Comparison of ENCODE assay signal across 32 mouse cellular contexts in the genomic region with DNA sequence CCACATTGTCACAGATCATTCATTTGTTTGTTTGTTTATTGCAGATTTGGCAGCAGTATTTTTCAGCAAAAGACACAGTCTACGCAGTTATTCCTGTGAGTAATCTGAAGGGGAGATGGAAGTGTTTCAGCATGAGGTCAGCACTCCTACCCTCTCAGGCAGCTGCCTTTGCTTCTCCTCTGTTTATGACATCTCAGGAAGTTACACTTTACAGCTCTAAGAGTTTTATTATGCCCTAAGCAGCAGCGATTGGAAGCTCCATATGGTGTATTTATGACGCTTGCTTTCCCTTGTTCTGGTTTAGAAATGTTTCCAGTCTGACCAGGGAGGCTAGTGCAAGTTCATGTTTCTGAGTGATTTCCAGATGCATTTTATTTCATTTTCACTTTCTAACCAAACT. TPM values are rescaled to one million over a fixed set of nuclear protein-coding genes. Genes with fewer than 3 reads are reported as not detected.
DNase-seq lines count a peak whose midpoint lies in the region; ATAC-seq and TF ChIP-seq lines count a peak whose summit lies in the region.
"Had no signal": no experiment of that assay in that cellular context is flagged by ENCODE, and none has a peak within 500 bp of the region (broad histone marks: within the 10 kb centered on the region; RNA-seq: fewer than 3 reads in every experiment).

No protein-coding gene starts in this region.

- WGBS in lung, embryonic 15.5 days = 50% methylated on average over 3 of the region's 3 CpGs
- 70% methylated on average over 3 of the region's 3 CpGs for WGBS in lung, adult 2 months
- WGBS in intestine, postnatal 0 days = 25% methylated on average over 3 of the region's 3 CpGs
- 98% methylated on average over 3 of the region's 3 CpGs for WGBS in midbrain, embryonic 16.5 days

- no peak for TF ChIP-seq POLR2A in lung, adult 2 months (IDR thresholded peaks at IDR 0.05; ENCODE audit: borderline replicate concordance, extremely low read depth, low read depth, low read length)

- H3K27me3 ChIP-seq in lung, embryonic 15.5 days = no peaks in the 10 kb centered on the region
- no peaks in the 10 kb centered on the region for H3K27me3 ChIP-seq in intestine, postnatal 0 days (replicated peaks; ENCODE audit: control insufficient read depth, insufficient read depth, low read length)
- no peaks in the 10 kb centered on the region for H3K27me3 ChIP-seq in midbrain, embryonic 16.5 days (ENCODE audit: control insufficient read depth, insufficient read depth, low read depth, low read length)
- H3K27me3 ChIP-seq: CH12.LX; embryonic facial prominence, embryonic 13.5 days; heart, embryonic 13.5 days; kidney, embryonic 15.5 days; liver, embryonic 15.5 days; midbrain, embryonic 15.5 days had no signal

- no peak overlapping the region for H3K4me2 ChIP-seq in lung, embryonic 15.5 days
- no peak overlapping the region for H3K4me2 ChIP-seq in intestine, postnatal 0 days (replicated peaks; ENCODE audit: low read depth)
- no peak overlapping the region for H3K4me2 ChIP-seq in midbrain, embryonic 16.5 days (ENCODE audit: low read length)
- H3K4me2 ChIP-seq: embryonic facial prominence, embryonic 13.5 days; heart, embryonic 13.5 days; kidney, embryonic 15.5 days; liver, embryonic 15.5 days; midbrain, embryonic 15.5 days had no signal

- H3K27ac ChIP-seq in lung, embryonic 15.5 days = 0 out of 2 replicates have a peak overlapping the region, but pooled peaks have one; percentile 0
- peak overlapping the region; percentile 5; the same call in 1 of the 2 replicates for H3K27ac ChIP-seq in intestine, postnatal 0 days (ENCODE audit: low read depth, low read length)
- H3K27ac ChIP-seq in midbrain, embryonic 16.5 days (ENCODE audit: low read length) = no peak overlapping the region
- H3K27ac ChIP-seq: embryonic facial prominence, embryonic 13.5 days; heart, embryonic 13.5 days; kidney, embryonic 15.5 days; liver, embryonic 15.5 days; midbrain, embryonic 15.5 days had no signal

- H3K9ac ChIP-seq in lung, embryonic 15.5 days = no peak overlapping the region
- H3K9ac ChIP-seq in intestine, postnatal 0 days (ENCODE audit: low read depth, low read length) = no peak overlapping the region
- no peak overlapping the region for H3K9ac ChIP-seq in midbrain, embryonic 16.5 days (ENCODE audit: low read depth, low read length)
- H3K9ac ChIP-seq: embryonic facial prominence, embryonic 13.5 days; heart, embryonic 13.5 days; kidney, embryonic 15.5 days; liver, embryonic 15.5 days; midbrain, embryonic 15.5 days had no signal

- intact Hi-C loops in heart, postnatal 14 days (cut with DNase I) = no loop called here

- ATAC-seq in lung, embryonic 15.5 days (ENCODE audit: borderline replicate concordance, extremely low read depth, low FRiP score, low TSS enrichment) = peak; percentile 75; the same call in 1 of the 2 replicates
- ATAC-seq in intestine, postnatal 0 days = peak; percentile 94
- no peak for ATAC-seq in midbrain, embryonic 16.5 days
- ATAC-seq: forebrain, embryonic 16.5 days; hindbrain, embryonic 16.5 days; midbrain, embryonic 15.5 days had no signal

- H3K4me3 ChIP-seq in lung, embryonic 15.5 days = no peak overlapping the region
- H3K4me3 ChIP-seq in lung, adult 2 months (replicated peaks; ENCODE audit: extremely low read depth, low read depth, low read length) = no peak overlapping the region
- H3K4me3 ChIP-seq in intestine, postnatal 0 days (ENCODE audit: low read depth, low read length) = no peak overlapping the region
- H3K4me3 ChIP-seq in midbrain, embryonic 16.5 days (ENCODE audit: low read depth, low read length) = no peak overlapping the region
- H3K4me3 ChIP-seq: embryonic facial prominence, embryonic 13.5 days; heart, embryonic 13.5 days; kidney, embryonic 15.5 days; liver, embryonic 15.5 days; midbrain, embryonic 15.5 days had no signal

- TF ChIP-seq CTCF in lung, adult 2 months (IDR thresholded peaks at IDR 0.05; ENCODE audit: insufficient read depth, low read length) = no peak
- TF ChIP-seq CTCF in intestine, postnatal 0 days (IDR thresholded peaks at IDR 0.05; ENCODE audit: low read depth) = no peak

- no peaks in the 10 kb centered on the region for H3K4me1 ChIP-seq in lung, embryonic 15.5 days
- H3K4me1 ChIP-seq in lung, adult 2 months (ENCODE audit: control insufficient read depth, insufficient read depth, low read length) = no peaks in the 10 kb centered on the region
- H3K4me1 ChIP-seq in intestine, postnatal 0 days (replicated peaks; ENCODE audit: control insufficient read depth, insufficient read depth, low read length) = no peaks in the 10 kb centered on the region
- no peaks in the 10 kb centered on the region for H3K4me1 ChIP-seq in midbrain, embryonic 16.5 days (ENCODE audit: control insufficient read depth, insufficient read depth, low read length)
- H3K4me1 ChIP-seq: embryonic facial prominence, embryonic 13.5 days; heart, embryonic 13.5 days; kidney, embryonic 15.5 days; liver, embryonic 15.5 days; midbrain, embryonic 15.5 days had no signal

- peaks cover 42% of the 10 kb centered on the region for H3K36me3 ChIP-seq in lung, embryonic 15.5 days
- H3K36me3 ChIP-seq in intestine, postnatal 0 days (ENCODE audit: control insufficient read depth, insufficient read depth) = peaks cover 53% of the 10 kb centered on the region
- peaks cover 34% of the 10 kb centered on the region for H3K36me3 ChIP-seq in midbrain, embryonic 16.5 days (ENCODE audit: control insufficient read depth, insufficient read depth, low read length)

- no peaks in the 10 kb centered on the region for H3K9me3 ChIP-seq in lung, embryonic 15.5 days
- no peaks in the 10 kb centered on the region for H3K9me3 ChIP-seq in intestine, postnatal 0 days (ENCODE audit: control insufficient read depth)
- no peaks in the 10 kb centered on the region for H3K9me3 ChIP-seq in midbrain, embryonic 16.5 days (replicated peaks; ENCODE audit: control insufficient read depth, low read length, poor library complexity, severe bottlenecking)
- H3K9me3 ChIP-seq: embryonic facial prominence, embryonic 13.5 days; heart, embryonic 13.5 days; kidney, embryonic 15.5 days; liver, embryonic 15.5 days; midbrain, embryonic 15.5 days had no signal

- peak; percentile 68 for DNase-seq in heart, adult 11 months
- DNase-seq in heart, postnatal 14 days = no peak
- DNase-seq in lung, adult 2 months = no peak
- DNase-seq in brain, adult 2 months (ENCODE audit: low read depth, low spot score) = peak; percentile 3
- DNase-seq in left cerebral cortex, adult 9 months (ENCODE audit: low spot score in 2 of 2) = no peak
- DNase-seq: adrenal gland, postnatal 10 days; cerebellum, adult 11-12 months; cerebellum, postnatal 10 days; heart, postnatal 10 days; kidney, adult 11 months; kidney, postnatal 36 days; layer of hippocampus, postnatal 36 days; liver; lung, postnatal 4 days; right cerebral cortex, postnatal 25 days; spleen, adult 18-20 months; thymus, postnatal 25 days had no signal

RNA-seq across cellular contexts. Expression of gene Atpaf1, which starts 10.7 kb away (rescaled TPM):
- total RNA-seq in heart, postnatal 14 days (2021) = 10 to 100 TPM; 60.6 to 63.0 TPM
- polyA plus RNA-seq in lung, embryonic 15.5 days (2015; fragmentation: Nextera tagmentation; extraction: Ambion mirVana) = 50.7 and 52.0 TPM in 2 replicates
- 19.6 and 32.7 TPM in 2 replicates for polyA plus RNA-seq in lung, adult 2 months (2012; rRNA removed)
- 40.8 and 43.2 TPM in 2 replicates for polyA plus RNA-seq in intestine, postnatal 0 days (2015; fragmentation: Nextera tagmentation; extraction: Ambion mirVana)
- polyA plus RNA-seq in midbrain, embryonic 16.5 days (2015; fragmentation: Nextera tagmentation; extraction: Ambion mirVana) = 37.1 and 38.6 TPM in 2 replicates

RNA-seq across cellular contexts. Expression of gene Tex38, which starts 14.5 kb away (rescaled TPM):
- total RNA-seq in heart, postnatal 14 days (2021) = under 1 TPM in 1 of 2 experiments, not detected in 1; 0.39 TPM
- polyA plus RNA-seq in lung, embryonic 15.5 days (2015; fragmentation: Nextera tagmentation; extraction: Ambion mirVana) = 0.20 and 0.32 TPM in 2 replicates
- polyA plus RNA-seq in lung, adult 2 months (2012; rRNA removed) = 0.31 and 0.37 TPM in 2 replicates
- polyA plus RNA-seq in intestine, postnatal 0 days (2015; fragmentation: Nextera tagmentation; extraction: Ambion mirVana) = 0.33 and 0.44 TPM in 2 replicates
- polyA plus RNA-seq in midbrain, embryonic 16.5 days (2015; fragmentation: Nextera tagmentation; extraction: Ambion mirVana) = 0.46 and 0.72 TPM in 2 replicates
- total RNA-seq: ES-E14; layer of hippocampus, postnatal 36 days; left cerebral cortex, postnatal 10 days had no signal
- polyA plus RNA-seq: C2C12; liver, embryonic 15.5 days; neural tube, embryonic 11.5 days had no signal

RNA-seq across cellular contexts. Expression of gene Mob3c, which starts 32.5 kb away (rescaled TPM):
- total RNA-seq in heart, postnatal 14 days (2021) = 1 to 10 TPM; 6.4 to 7.1 TPM
- 11.7 and 13.5 TPM in 2 replicates for polyA plus RNA-seq in lung, embryonic 15.5 days (2015; fragmentation: Nextera tagmentation; extraction: Ambion mirVana)
- 27.9 and 45.4 TPM in 2 replicates for polyA plus RNA-seq in lung, adult 2 months (2012; rRNA removed)
- 11.8 and 13.6 TPM in 2 replicates for polyA plus RNA-seq in intestine, postnatal 0 days (2015; fragmentation: Nextera tagmentation; extraction: Ambion mirVana)
- polyA plus RNA-seq in midbrain, embryonic 16.5 days (2015; fragmentation: Nextera tagmentation; extraction: Ambion mirVana) = 5.0 and 6.2 TPM in 2 replicates

RNA-seq across cellular contexts. Expression of gene Mknk1, which starts 43.6 kb away (rescaled TPM):
- total RNA-seq in heart, postnatal 14 days (2021) = 10 to 100 TPM; 27.8 to 28.1 TPM
- polyA plus RNA-seq in lung, embryonic 15.5 days (2015; fragmentation: Nextera tagmentation; extraction: Ambion mirVana) = 23.9 and 28.3 TPM in 2 replicates
- polyA plus RNA-seq in lung, adult 2 months (2012; rRNA removed) = 65.9 and 73.9 TPM in 2 replicates
- polyA plus RNA-seq in intestine, postnatal 0 days (2015; fragmentation: Nextera tagmentation; extraction: Ambion mirVana) = 12.8 and 15.1 TPM in 2 replicates
- 22.3 and 24.5 TPM in 2 replicates for polyA plus RNA-seq in midbrain, embryonic 16.5 days (2015; fragmentation: Nextera tagmentation; extraction: Ambion mirVana)

RNA-seq across cellular contexts. Expression of gene Efcab14, which starts 57.8 kb away (rescaled TPM):
- total RNA-seq in heart, postnatal 14 days (2021) = 10 to 100 TPM; 34.0 to 35.3 TPM
- 30.6 and 34.6 TPM in 2 replicates for polyA plus RNA-seq in lung, embryonic 15.5 days (2015; fragmentation: Nextera tagmentation; extraction: Ambion mirVana)
- 32.5 and 33.5 TPM in 2 replicates for polyA plus RNA-seq in lung, adult 2 months (2012; rRNA removed)
- polyA plus RNA-seq in intestine, postnatal 0 days (2015; fragmentation: Nextera tagmentation; extraction: Ambion mirVana) = 33.3 and 35.0 TPM in 2 replicates
- polyA plus RNA-seq in midbrain, embryonic 16.5 days (2015; fragmentation: Nextera tagmentation; extraction: Ambion mirVana) = 17.3 and 17.6 TPM in 2 replicates

Comparison
In these comparisons a context has a peak if more than half of its experiments do, and no peak if none do; other contexts are left out.
1. DNase-seq: peak in heart, adult 11 months (single experiment) and brain, adult 2 months (single experiment); none in heart, postnatal 14 days (0 of 2), lung, adult 2 months (single experiment) and left cerebral cortex, adult 9 months (0 of 2).